Mouse (Mus musculus): ENCODE measurements at regions not wholly inside any gene's neighbourhood (a gene's known extent, or its start where the extent isn't known, plus 50 kb on each side); places are given as distances from the start of the nearest gene placed in this dataset.

GRCm38 (mm10) chr14:92860723-92861122 lies 1029.8 kb downstream of the Pcdh9 start:
- H3K4me1 ChIP-seq (ENCODE audit: control insufficient read depth, insufficient read depth, low read length) = no peaks in the 10 kb centered on the region
- H3K9ac ChIP-seq (ENCODE audit: low read depth, poor library complexity, severe bottlenecking) = no peak overlapping the region
- TF ChIP-seq EP300 (IDR thresholded peaks at IDR 0.05; ENCODE audit: insufficient read depth, low read depth, low read length) (no peak), POLR2A (IDR thresholded peaks at IDR 0.05; ENCODE audit: insufficient read depth, low read length) (no peak), CTCF (IDR thresholded peaks at IDR 0.05; ENCODE audit: low read depth, low read length) (no peak)
- H3K36me3 ChIP-seq (ENCODE audit: control insufficient read depth, insufficient read depth, low read length, poor library complexity, severe bottlenecking) = no peaks in the 10 kb centered on the region
- H3K4me3 ChIP-seq (ENCODE audit: low read depth, low read length) = no peak overlapping the region
- no peak overlapping the region for H3K27ac ChIP-seq (ENCODE audit: insufficient read depth, low read length)
- H3K9me3 ChIP-seq (replicated peaks; ENCODE audit: control insufficient read depth, insufficient read depth, low read length, poor library complexity, severe bottlenecking) = no peaks in the 10 kb centered on the region
- no peaks in the 10 kb centered on the region for H3K27me3 ChIP-seq (ENCODE audit: control insufficient read depth, insufficient read depth, low read length, poor library complexity, severe bottlenecking)

GRCm38 (mm10) chr14:92833646-92834045 lies 1056.8 kb downstream of the Pcdh9 start:
- H3K27me3 ChIP-seq (ENCODE audit: control insufficient read depth, insufficient read depth, low read length, poor library complexity, severe bottlenecking) = no peaks in the 10 kb centered on the region
- H3K27ac ChIP-seq (ENCODE audit: insufficient read depth, low read length) = no peak overlapping the region
- no peak overlapping the region for H3K9ac ChIP-seq (ENCODE audit: low read depth, poor library complexity, severe bottlenecking)
- no peak overlapping the region for H3K4me3 ChIP-seq (ENCODE audit: low read depth, low read length)
- H3K4me1 ChIP-seq (ENCODE audit: control insufficient read depth, insufficient read depth, low read length) = no peaks in the 10 kb centered on the region
- H3K9me3 ChIP-seq (replicated peaks; ENCODE audit: control insufficient read depth, insufficient read depth, low read length, poor library complexity, severe bottlenecking) = no peaks in the 10 kb centered on the region
- no peaks in the 10 kb centered on the region for H3K36me3 ChIP-seq (ENCODE audit: control insufficient read depth, insufficient read depth, low read length, poor library complexity, severe bottlenecking)
- TF ChIP-seq CTCF (IDR thresholded peaks at IDR 0.05; ENCODE audit: low read depth, low read length) (no peak), EP300 (IDR thresholded peaks at IDR 0.05; ENCODE audit: insufficient read depth, low read depth, low read length) (no peak), POLR2A (IDR thresholded peaks at IDR 0.05; ENCODE audit: insufficient read depth, low read length) (no peak)

- no peaks in the 10 kb centered on the region for H3K27me3 ChIP-seq (ENCODE audit: control insufficient read depth, insufficient read depth, low read length, poor library complexity, severe bottlenecking)
- no peaks in the 10 kb centered on the region for H3K9me3 ChIP-seq (replicated peaks; ENCODE audit: control insufficient read depth, insufficient read depth, low read length, poor library complexity, severe bottlenecking)
- H3K9ac ChIP-seq (ENCODE audit: low read depth, poor library complexity, severe bottlenecking) = no peak overlapping the region
- H3K27ac ChIP-seq (ENCODE audit: insufficient read depth, low read length) = no peak overlapping the region
- no peaks in the 10 kb centered on the region for H3K4me1 ChIP-seq (ENCODE audit: control insufficient read depth, insufficient read depth, low read length)
- H3K4me3 ChIP-seq (ENCODE audit: low read depth, low read length) = no peak overlapping the region
- H3K36me3 ChIP-seq (ENCODE audit: control insufficient read depth, insufficient read depth, low read length, poor library complexity, severe bottlenecking) = no peaks in the 10 kb centered on the region
- TF ChIP-seq EP300 (IDR thresholded peaks at IDR 0.05; ENCODE audit: insufficient read depth, low read depth, low read length) (no peak), CTCF (IDR thresholded peaks at IDR 0.05; ENCODE audit: low read depth, low read length) (no peak), POLR2A (IDR thresholded peaks at IDR 0.05; ENCODE audit: insufficient read depth, low read length) (no peak)
Observed at GRCm38 (mm10) chr14:92829171-92829570, 1061.3 kb downstream of the Pcdh9 start.

- no peak overlapping the region for H3K27ac ChIP-seq (ENCODE audit: insufficient read depth, low read length)
- H3K9me3 ChIP-seq (replicated peaks; ENCODE audit: control insufficient read depth, insufficient read depth, low read length, poor library complexity, severe bottlenecking) = no peaks in the 10 kb centered on the region
- no peaks in the 10 kb centered on the region for H3K4me1 ChIP-seq (ENCODE audit: control insufficient read depth, insufficient read depth, low read length)
- H3K36me3 ChIP-seq (ENCODE audit: control insufficient read depth, insufficient read depth, low read length, poor library complexity, severe bottlenecking) = no peaks in the 10 kb centered on the region
- H3K9ac ChIP-seq (ENCODE audit: low read depth, poor library complexity, severe bottlenecking) = no peak overlapping the region
- TF ChIP-seq EP300 (IDR thresholded peaks at IDR 0.05; ENCODE audit: insufficient read depth, low read depth, low read length) (peak; percentile 84), CTCF (IDR thresholded peaks at IDR 0.05; ENCODE audit: low read depth, low read length) (no peak)
- no peaks in the 10 kb centered on the region for H3K27me3 ChIP-seq (ENCODE audit: control insufficient read depth, insufficient read depth, low read length, poor library complexity, severe bottlenecking)
- no peak overlapping the region for H3K4me3 ChIP-seq (ENCODE audit: low read depth, low read length)
Observed at GRCm38 (mm10) chr14:92826576-92827284, 1063.7 kb downstream of the Pcdh9 start.

GRCm38 (mm10) chr14:92820061-92820460 lies 1070.4 kb downstream of the Pcdh9 start:
- no peak overlapping the region for H3K4me3 ChIP-seq (ENCODE audit: low read depth, low read length)
- no peaks in the 10 kb centered on the region for H3K27me3 ChIP-seq (ENCODE audit: control insufficient read depth, insufficient read depth, low read length, poor library complexity, severe bottlenecking)
- no peaks in the 10 kb centered on the region for H3K36me3 ChIP-seq (ENCODE audit: control insufficient read depth, insufficient read depth, low read length, poor library complexity, severe bottlenecking)
- H3K4me1 ChIP-seq (ENCODE audit: control insufficient read depth, insufficient read depth, low read length) = no peaks in the 10 kb centered on the region
- H3K27ac ChIP-seq (ENCODE audit: insufficient read depth, low read length) = no peak overlapping the region
- no peak for TF ChIP-seq CTCF (IDR thresholded peaks at IDR 0.05; ENCODE audit: low read depth, low read length)
- TF ChIP-seq POLR2A (IDR thresholded peaks at IDR 0.05; ENCODE audit: insufficient read depth, low read length) = no peak
- TF ChIP-seq EP300 (IDR thresholded peaks at IDR 0.05; ENCODE audit: insufficient read depth, low read depth, low read length) = no peak
- H3K9me3 ChIP-seq (replicated peaks; ENCODE audit: control insufficient read depth, insufficient read depth, low read length, poor library complexity, severe bottlenecking) = peaks cover 7% of the 10 kb centered on the region; the same call in 1 of the 2 replicates
- H3K9ac ChIP-seq (ENCODE audit: low read depth, poor library complexity, severe bottlenecking) = no peak overlapping the region
